Mouse (Mus musculus) forebrain, embryonic 12.5 days (tissue): ENCODE results near the gene Prdm10. TPM values are rescaled to one million over a fixed set of nuclear protein-coding genes. Genes with fewer than 3 reads are reported as not detected.

Experiments
- ATAC-seq: fragments of 200-750 bp; cut with Nextera tagmentation; 2 replicates; pipeline ENCODE4 v1.8.0; 2017; ENCODE audit warnings: moderate TSS enrichment; ENCODE audit not compliant: low FRiP score
- H3K27ac ChIP-seq: fragments of 300-500 bp; sonication (generic); 2 replicates; pipeline ENCODE4 v1.5.1; 2016; ENCODE audit warnings: mild to moderate bottlenecking
- H3K27me3 ChIP-seq: fragments of 300-500 bp; sonication (generic); 2 replicates; pipeline ENCODE4 v1.6.1; 2016; ENCODE audit warnings: mild to moderate bottlenecking
- H3K36me3 ChIP-seq: fragments of 300-500 bp; sonication (generic); replicated peaks from 2 replicates; pipeline ENCODE4 v1.6.1; 2016; ENCODE audit warnings: mild to moderate bottlenecking
- H3K4me1 ChIP-seq: fragments of 300-500 bp; sonication (generic); 2 replicates; pipeline ENCODE4 v1.6.1; 2016
- H3K4me2 ChIP-seq: fragments of 300-500 bp; sonication (generic); 2 replicates; pipeline ENCODE4 v1.6.1; 2016; ENCODE audit warnings: mild to moderate bottlenecking, moderate library complexity
- H3K4me3 ChIP-seq: fragments of 300-500 bp; sonication (generic); replicated peaks from 2 replicates; pipeline ENCODE4 v1.5.1; 2016; ENCODE audit warnings: mild to moderate bottlenecking
- H3K9ac ChIP-seq: fragments of 300-500 bp; sonication (generic); 2 replicates; pipeline ENCODE4 v1.6.1; 2016; ENCODE audit warnings: mild to moderate bottlenecking
- H3K9me3 ChIP-seq: fragments of 300-500 bp; sonication (generic); 2 replicates; pipeline ENCODE4 v1.6.1; 2016
- WGBS: fragments of 180-500 bp; shearing (Covaris S2); methylation state at CpG from one replicate; pipeline ENCODE4 v1.1.7; 2016; 5-methylcytosine and 5-hydroxymethylcytosine counted together
- polyA plus RNA-seq: library from polyadenylated mRNA; unstranded; fragments of >200 nt; fragmentation: Nextera tagmentation; extraction: Ambion mirVana; gene quantifications from 2 replicates; pipeline ENCODE4 v1.2.1, GENCODE M21; 2016

Gene Prdm10
- polyA plus RNA-seq, 1 experiment from 2014 or later: 10.7 TPM

DNA sequence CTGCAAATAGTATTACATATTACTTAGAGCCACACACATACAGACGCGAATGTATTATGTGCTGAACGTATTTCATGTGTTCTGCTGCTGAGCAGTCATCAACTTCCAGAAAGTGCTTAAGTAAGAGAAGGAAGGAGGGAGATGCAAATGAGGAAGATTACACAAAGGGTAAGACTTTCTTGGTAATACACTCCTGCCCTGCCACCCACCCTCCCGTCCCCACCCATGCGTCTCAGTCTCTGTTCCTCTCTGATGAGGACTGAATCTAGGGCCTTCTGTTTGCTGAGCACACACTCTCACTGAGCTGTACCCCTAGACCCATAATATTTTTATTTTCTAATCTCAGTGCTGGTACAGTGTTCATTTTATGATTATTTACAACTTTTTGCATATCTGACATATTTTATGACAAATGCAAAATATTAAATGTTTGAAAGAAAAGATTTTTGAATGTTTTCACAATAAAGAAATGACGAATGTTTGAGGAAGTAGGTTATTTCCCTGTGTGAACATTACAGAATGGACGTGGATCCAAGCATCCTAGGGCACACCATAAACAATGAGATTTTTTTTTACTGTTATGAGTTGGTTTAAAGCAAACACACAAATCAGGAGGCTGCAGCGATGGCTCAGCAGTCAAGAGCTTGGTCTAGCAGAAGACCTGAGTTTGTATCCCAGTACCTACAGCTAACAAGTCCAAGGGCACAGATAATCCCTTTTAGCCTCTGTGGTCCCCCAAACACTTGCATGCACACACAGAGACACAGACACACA lies 32.7 kb upstream of the Prdm10 start:
- Histone ChIP-seq H3K9me3 (no peaks in the 10 kb centered on the region), H3K4me2 (no peak overlapping the region), H3K4me1 (no peaks in the 10 kb centered on the region), H3K27me3 (0 out of 2 replicates have a peak, but pooled peaks cover 3% of the 10 kb centered on the region), H3K27ac (no peak overlapping the region), H3K36me3 (no peaks in the 10 kb centered on the region), H3K4me3 (no peak overlapping the region), H3K9ac (no peak overlapping the region)
- no peak for ATAC-seq
- 87% methylated on average over 8 of the region's 8 CpGs for WGBS

DNA sequence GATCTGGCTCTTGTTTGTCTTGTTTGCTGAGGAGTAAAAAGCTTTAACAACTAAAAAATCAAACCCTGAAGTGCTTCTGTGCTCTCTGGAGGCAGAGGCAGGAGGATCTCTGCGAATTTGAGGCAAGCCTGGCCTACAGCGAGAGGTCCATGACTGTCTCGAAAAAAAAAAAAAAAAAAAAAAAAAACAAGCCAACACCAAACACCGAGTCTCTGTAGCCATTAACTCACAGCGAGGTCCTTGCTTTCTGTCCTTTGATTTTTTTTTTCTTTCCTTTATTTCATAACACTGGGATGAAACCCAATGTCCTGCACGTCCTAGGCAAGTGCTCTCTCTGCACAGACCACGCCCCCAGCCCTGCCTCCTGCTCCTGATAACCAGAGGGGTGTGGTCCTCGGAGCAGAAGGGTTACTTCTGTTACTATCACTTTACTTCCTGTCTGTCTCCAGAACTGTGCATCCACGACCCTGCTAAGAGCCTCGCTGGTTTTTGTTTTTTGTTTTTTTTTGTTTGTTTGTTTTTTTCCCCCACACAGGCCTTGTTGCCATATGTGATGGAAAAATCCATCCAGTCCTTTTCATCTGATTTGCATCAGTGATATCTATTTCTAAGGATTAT lies 28.0 kb upstream of the Prdm10 start:
- Histone ChIP-seq H3K9ac (no peak overlapping the region), H3K4me3 (no peak overlapping the region), H3K4me2 (no peak overlapping the region), H3K4me1 (no peaks in the 10 kb centered on the region), H3K36me3 (no peaks in the 10 kb centered on the region), H3K27ac (no peak overlapping the region), H3K9me3 (no peaks in the 10 kb centered on the region), H3K27me3 (no peaks in the 10 kb centered on the region)
- WGBS: 85% methylated on average over 10 of the region's 10 CpGs
- ATAC-seq: no peak

DNA sequence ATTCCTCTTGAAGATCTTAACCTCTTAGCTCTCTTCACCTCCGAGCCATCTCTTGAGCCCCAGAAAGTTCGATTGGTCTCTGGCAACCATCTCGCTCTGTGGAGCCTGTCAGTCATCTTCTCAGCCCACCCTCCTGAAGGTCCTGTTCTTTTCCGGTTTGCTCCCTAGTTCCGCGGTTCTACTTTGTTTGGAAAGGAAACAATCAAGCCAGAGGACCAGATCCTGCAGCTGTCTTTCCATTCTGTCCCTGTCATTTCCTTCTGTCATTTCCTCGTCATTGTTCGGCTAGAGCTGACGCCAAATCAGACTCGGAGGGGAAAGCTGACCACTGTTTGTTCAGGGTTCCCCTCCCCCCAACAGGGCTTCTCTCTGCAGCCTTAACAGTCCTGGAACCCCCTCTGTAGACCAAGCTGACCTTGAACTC lies 27.0 kb upstream of the Prdm10 start:
- no peak overlapping the region for H3K27ac ChIP-seq
- H3K4me2 ChIP-seq: no peak overlapping the region
- H3K9ac ChIP-seq: no peak overlapping the region
- ATAC-seq: no peak
- WGBS: 69% methylated on average over 10 of the region's 10 CpGs
- H3K4me3 ChIP-seq: no peak overlapping the region
- no peaks in the 10 kb centered on the region for H3K9me3 ChIP-seq
- no peaks in the 10 kb centered on the region for H3K36me3 ChIP-seq
- H3K27me3 ChIP-seq: no peaks in the 10 kb centered on the region
- no peaks in the 10 kb centered on the region for H3K4me1 ChIP-seq

DNA sequence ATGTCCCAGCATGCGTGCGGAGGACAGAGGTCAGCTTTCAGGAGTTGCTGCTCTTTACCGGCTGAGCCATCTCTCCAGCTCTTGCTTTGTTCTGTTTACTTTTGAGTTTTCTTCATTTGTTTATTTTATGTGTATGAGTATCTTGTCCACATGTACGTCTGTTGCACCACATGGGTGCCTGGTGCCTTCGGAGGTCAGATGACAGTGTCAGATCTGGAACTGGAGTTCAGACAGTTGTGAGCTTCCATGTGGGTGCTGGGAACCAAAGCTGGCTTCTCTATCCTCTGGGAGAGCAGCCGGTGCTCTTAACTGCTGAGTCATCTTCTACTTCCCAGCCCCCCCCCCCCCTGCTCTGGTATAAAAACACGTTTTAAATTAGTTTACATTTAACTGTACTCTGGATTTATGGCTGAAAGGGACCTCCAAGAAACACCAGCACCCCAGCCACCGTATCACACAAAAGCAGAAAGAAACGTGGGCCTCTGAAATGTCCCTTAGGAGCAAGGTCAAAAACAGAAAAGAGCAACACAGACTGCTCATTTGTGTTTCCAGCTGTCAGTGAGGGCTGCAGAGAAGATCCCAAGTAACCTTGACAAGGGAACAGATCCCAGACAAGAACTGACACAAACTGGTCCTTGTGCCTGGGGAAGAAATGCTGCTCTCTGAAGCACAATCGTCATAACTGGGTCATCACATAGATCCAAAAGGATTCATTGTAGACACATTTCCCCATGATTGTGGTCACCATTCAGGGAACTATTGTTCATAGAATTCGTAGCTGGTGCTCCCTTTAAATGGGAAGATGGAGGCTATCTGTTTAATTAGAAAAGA lies 26.3 kb upstream of the Prdm10 start:
- Histone ChIP-seq H3K9ac (no peak overlapping the region), H3K36me3 (no peaks in the 10 kb centered on the region), H3K4me3 (no peak overlapping the region), H3K9me3 (no peaks in the 10 kb centered on the region), H3K4me1 (no peaks in the 10 kb centered on the region), H3K27me3 (no peaks in the 10 kb centered on the region), H3K4me2 (no peak overlapping the region), H3K27ac (no peak overlapping the region)
- ATAC-seq: no peak
- WGBS: 80% methylated on average over 11 of the region's 11 CpGs

DNA sequence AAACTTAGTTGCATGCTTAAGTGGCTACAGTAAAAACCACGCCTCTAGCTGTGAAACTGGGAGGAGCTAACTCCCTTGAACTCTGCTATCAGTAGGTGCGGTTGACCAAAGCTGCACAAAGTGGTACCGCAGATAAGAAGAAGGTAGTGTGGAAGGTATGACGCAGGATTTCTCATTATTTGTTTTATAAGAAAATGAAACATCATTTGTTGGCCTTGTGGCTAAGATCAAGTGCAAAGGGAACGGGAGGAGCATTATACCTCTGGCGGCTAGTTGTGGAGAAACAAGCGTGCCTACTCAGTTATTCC lies 25.7 kb upstream of the Prdm10 start:
- Histone ChIP-seq H3K4me2 (no peak overlapping the region), H3K9me3 (no peaks in the 10 kb centered on the region), H3K36me3 (no peaks in the 10 kb centered on the region), H3K9ac (no peak overlapping the region), H3K4me1 (no peaks in the 10 kb centered on the region), H3K27ac (no peak overlapping the region), H3K27me3 (no peaks in the 10 kb centered on the region), H3K4me3 (no peak overlapping the region)
- 91% methylated on average over 7 of the region's 7 CpGs for WGBS
- no peak for ATAC-seq

DNA sequence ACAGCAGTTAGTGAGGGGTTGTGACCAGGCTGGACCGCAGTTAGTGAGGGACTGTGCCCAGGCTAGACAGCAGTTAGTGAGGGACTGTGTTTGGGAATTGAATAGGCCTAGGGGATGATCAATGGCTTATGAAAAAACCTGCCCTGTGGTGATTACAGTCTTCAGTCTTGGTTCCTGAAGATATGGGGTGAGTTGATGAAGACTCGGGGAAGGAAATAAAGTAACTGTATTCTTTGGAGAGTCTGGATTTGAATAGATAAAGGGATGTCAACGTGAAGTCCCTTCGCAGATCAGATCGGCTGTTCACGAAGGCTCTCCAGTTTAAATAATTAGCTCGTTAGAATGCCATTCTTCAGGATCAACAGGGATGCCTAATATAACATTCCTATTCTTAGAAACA lies 24.4 kb upstream of the Prdm10 start:
- Histone ChIP-seq H3K36me3 (no peaks in the 10 kb centered on the region), H3K9me3 (no peaks in the 10 kb centered on the region), H3K4me3 (no peak overlapping the region), H3K4me1 (no peaks in the 10 kb centered on the region), H3K4me2 (no peak overlapping the region), H3K9ac (no peak overlapping the region), H3K27ac (no peak overlapping the region), H3K27me3 (no peaks in the 10 kb centered on the region)
- ATAC-seq: no peak
- WGBS: 57% methylated on average over 7 of the region's 7 CpGs

DNA sequence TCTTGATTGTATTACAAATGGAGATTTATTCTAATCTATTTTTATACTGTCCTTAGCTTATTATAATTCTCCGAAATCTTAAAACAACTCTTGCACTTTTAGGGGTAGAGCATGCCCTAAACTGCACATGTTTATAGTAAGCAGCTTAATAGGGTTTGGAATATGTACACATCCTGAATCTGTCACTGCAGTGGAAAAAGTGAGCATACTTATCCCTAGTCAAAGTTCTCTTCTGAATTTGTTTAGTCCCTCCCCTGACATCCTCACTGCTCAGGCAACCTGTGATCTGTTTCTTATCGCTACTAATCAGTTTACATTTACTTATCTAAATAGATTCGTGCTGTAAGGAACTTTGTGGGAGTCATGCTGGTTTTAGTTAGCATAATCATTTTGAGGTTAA lies 22.1 kb upstream of the Prdm10 start:
- Histone ChIP-seq H3K4me1 (no peaks in the 10 kb centered on the region), H3K36me3 (no peaks in the 10 kb centered on the region), H3K27me3 (no peaks in the 10 kb centered on the region), H3K4me3 (no peak overlapping the region), H3K9me3 (no peaks in the 10 kb centered on the region), H3K4me2 (no peak overlapping the region), H3K9ac (no peak overlapping the region), H3K27ac (no peak overlapping the region)
- no peak for ATAC-seq
- 86% methylated on average over 3 of the region's 3 CpGs for WGBS

DNA sequence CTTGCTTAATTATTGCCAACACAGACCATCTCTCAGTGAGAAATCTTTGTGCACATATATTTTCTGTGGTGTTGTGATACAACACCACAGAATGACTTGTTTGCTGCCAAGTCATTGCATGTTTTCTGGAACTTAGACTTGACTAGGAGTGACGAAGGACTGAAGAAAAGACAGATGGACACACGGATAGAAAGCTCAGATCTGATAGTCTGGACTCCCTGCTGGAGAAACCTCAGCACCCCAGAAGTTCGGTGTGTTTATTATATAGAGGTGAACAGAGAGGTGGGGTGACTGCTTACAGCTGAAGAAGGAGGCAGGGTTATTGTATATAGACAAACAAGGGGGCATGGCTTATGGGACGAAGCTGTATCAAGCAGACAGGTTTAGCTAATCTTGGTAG lies 20.1 kb upstream of the Prdm10 start:
- no peaks in the 10 kb centered on the region for H3K36me3 ChIP-seq

DNA sequence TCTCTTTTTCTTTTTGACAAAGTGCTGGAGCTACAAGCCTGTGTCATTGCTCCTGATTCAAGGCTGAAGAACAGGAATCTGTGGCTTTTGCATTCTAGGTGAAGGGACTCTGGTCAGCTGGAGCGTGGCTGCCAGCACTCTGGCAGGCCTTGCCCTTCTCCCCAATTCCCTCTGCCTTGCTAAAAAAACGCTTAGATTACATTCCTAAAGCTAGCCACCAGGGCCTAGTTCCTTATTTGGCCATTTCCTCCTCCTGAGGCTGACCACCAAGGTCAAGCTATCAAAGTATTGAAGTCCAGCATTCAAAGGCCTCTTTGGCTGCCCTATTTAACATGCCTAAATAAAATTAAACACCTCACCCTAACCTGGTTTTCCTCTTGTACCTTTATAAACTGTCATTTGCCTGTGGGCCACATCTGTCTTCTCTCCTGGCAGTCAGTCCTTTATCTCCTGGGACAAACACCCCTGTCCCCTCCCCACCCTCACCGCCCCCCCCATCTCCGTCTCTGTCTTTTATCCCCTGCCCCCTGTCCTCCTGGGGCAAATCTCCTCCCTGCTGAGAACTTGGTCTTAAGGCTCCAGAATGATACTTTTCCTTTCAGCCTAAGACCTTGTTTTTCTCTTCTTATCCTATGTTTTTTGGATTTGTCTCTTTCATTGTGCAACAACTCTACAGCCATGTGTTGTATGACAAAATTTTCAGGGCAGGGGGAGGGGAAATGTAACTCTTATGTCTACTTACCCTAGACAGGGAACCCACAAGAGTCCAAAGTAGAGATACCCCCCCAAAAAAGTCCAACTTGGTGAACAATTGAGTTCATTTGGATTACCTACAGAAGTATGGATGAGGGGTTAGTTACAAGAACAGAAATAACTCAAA lies 17.9 kb upstream of the Prdm10 start:
- 44% methylated on average over 4 of the region's 4 CpGs for WGBS
- no peak overlapping the region for H3K27ac ChIP-seq

More for the DNA sequence above, 20.1 kb upstream of the Prdm10 start:
- Histone ChIP-seq H3K4me1 (no peaks in the 10 kb centered on the region), H3K4me2 (no peak overlapping the region), H3K4me3 (no peak overlapping the region), H3K9ac (no peak overlapping the region), H3K27ac (no peak overlapping the region), H3K9me3 (no peaks in the 10 kb centered on the region), H3K27me3 (no peaks in the 10 kb centered on the region)
- no peak for ATAC-seq
- 78% methylated on average over 4 of the region's 4 CpGs for WGBS

DNA sequence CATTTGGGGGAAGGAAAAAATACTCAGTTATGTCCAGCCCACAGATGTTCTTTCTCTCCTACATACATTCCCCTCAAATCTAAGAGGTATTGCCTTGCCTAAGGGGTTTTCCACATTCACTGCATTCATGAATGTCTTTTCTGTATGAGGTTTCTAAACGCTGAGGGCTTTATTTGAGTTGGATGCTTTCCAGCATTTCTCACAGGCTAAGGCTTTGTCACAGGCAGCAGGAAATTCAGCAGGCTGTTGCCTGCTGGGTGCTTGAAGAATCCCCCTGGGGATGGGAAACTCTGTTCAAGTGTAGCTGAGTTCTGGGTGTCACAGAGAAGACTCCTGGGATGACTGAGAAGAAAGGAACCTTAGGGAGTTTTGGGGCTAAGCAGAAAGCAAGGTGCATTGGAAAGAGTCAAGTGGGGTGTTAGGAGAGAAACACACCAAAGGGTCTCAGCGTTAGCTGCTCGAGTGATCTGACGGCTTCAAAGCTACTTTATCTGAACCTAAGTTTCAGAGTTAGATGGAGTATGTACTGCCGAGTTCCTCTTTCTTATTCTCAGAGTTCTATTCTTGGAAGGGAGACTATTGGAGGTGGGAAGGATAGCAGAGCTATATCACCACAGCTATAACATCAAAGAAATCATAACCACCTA lies 14.2 kb upstream of the Prdm10 start:
- H3K27ac ChIP-seq: 0 out of 2 replicates have a peak overlapping the region, but pooled peaks have one; percentile 9
- no peaks in the 10 kb centered on the region for H3K27me3 ChIP-seq
- H3K36me3 ChIP-seq: no peaks in the 10 kb centered on the region
- no peak; the same call in 1 of the 2 replicates for ATAC-seq
- no peaks in the 10 kb centered on the region for H3K9me3 ChIP-seq
- no peak overlapping the region for H3K9ac ChIP-seq
- no peak overlapping the region for H3K4me2 ChIP-seq
- WGBS: 76% methylated on average over 5 of the region's 5 CpGs
- peaks cover 5% of the 10 kb centered on the region; the same call in 1 of the 2 replicates for H3K4me1 ChIP-seq
- no peak overlapping the region for H3K4me3 ChIP-seq

More for the DNA sequence above, 17.9 kb upstream of the Prdm10 start:
- ATAC-seq: no peak
- no peaks in the 10 kb centered on the region for H3K9me3 ChIP-seq
- H3K4me2 ChIP-seq: no peak overlapping the region
- no peaks in the 10 kb centered on the region for H3K36me3 ChIP-seq
- H3K9ac ChIP-seq: no peak overlapping the region
- peaks cover 5% of the 10 kb centered on the region; the same call in 1 of the 2 replicates for H3K4me1 ChIP-seq
- H3K4me3 ChIP-seq: no peak overlapping the region
- no peaks in the 10 kb centered on the region for H3K27me3 ChIP-seq

DNA sequence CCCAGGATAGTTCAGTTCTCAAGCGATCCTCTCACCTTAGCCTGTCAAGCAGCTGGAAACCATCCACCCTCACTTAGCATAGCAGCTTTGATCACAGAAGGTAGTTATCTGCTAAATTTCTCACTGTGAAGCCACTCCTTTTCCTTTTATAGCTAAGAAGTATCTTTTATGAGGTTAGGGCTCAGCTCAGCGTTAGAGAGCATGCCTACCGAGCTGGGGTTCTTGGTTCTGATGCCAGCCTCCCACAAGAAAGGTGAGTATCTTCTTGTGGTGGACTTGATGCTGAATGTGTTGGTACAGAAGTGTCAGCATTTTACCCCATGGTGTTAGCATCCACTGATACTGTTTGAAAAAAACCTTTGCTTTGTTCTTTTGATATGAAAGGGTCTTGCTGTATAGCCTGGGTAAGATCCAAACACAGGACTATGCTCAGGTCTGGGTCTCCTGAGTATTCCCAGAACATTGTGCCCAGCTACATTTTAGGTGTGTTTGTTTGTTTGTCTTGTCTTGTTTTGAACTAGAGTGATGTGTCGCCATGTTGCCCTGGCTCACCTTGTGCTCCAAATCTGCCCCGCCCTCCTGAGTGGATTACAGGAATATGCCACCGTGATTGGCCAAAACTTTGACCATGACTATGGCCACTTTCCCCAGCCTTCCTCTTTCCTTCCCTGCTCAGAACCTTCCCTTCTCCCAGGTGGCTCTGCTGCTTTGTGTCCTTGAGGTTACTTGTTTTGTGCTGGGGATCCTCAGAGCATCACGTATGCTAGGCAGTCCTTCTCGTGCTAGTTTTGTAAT lies 8.9 kb upstream of the Prdm10 start:
- no peak overlapping the region for H3K4me2 ChIP-seq
- H3K4me1 ChIP-seq: no peaks in the 10 kb centered on the region; the same call in 1 of the 2 replicates
- no peaks in the 10 kb centered on the region for H3K36me3 ChIP-seq
- no peak overlapping the region for H3K27ac ChIP-seq
- no peaks in the 10 kb centered on the region for H3K27me3 ChIP-seq
- WGBS: 89% methylated on average over 8 of the region's 8 CpGs
- H3K9ac ChIP-seq: no peak overlapping the region
- H3K4me3 ChIP-seq: no peak overlapping the region
- no peak for ATAC-seq
- no peaks in the 10 kb centered on the region for H3K9me3 ChIP-seq
